20 mouse cellular contexts compared by ENCODE assay signal in the genomic region with DNA sequence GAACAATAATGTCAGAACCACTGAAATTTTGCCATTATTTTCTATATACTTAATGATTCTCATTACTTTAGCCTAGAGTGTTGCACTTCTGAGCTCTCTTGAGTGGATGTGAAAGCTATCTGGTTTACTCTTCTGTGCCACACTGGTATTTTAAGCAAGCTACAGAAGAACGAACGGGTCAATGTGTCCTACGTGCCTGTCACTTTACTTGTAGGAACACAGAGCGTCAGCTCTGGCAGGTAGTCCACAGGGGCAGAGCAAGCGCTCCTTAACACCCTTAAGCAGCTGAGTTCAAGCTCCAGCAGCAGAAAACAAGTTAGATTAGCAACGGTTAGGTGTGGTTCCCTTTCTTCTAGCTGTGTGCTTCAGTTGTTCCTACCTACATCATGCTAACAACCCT.
"Had no signal": no experiment of that assay in that cellular context is flagged by ENCODE, and none has a peak within 500 bp of the region (broad histone marks: within the 10 kb centered on the region; RNA-seq: fewer than 3 reads in every experiment).

No protein-coding gene starts in this region.

- H3K27me3 ChIP-seq: limb, embryonic 12.5 days; limb, embryonic 15.5 days; midbrain, embryonic 12.5 days; midbrain, embryonic 15.5 days; neural tube, embryonic 12.5 days; neural tube, embryonic 15.5 days; stomach, embryonic 15.5 days had no signal

- DNase-seq: kidney, postnatal 14 days; kidney, postnatal 4 days; left cerebral cortex, postnatal 4 days; liver, postnatal 0 days; lung, embryonic 14.5 days; right cerebral cortex, adult 18-20 months; right cerebral cortex, postnatal 14 days; right cerebral cortex, postnatal 4 days; thymus, postnatal 25 days had no signal

- H3K9me3 ChIP-seq: limb, embryonic 12.5 days; limb, embryonic 15.5 days; midbrain, embryonic 12.5 days; midbrain, embryonic 15.5 days; neural tube, embryonic 12.5 days; neural tube, embryonic 15.5 days; stomach, embryonic 15.5 days had no signal

- H3K4me2 ChIP-seq: limb, embryonic 12.5 days; limb, embryonic 15.5 days; liver, embryonic 11.5 days; lung, embryonic 14.5 days; midbrain, embryonic 12.5 days; midbrain, embryonic 15.5 days; neural tube, embryonic 12.5 days; neural tube, embryonic 15.5 days; stomach, embryonic 15.5 days had no signal

- H3K9ac ChIP-seq: limb, embryonic 12.5 days; limb, embryonic 15.5 days; liver, embryonic 14.5 days; liver, postnatal 0 days; lung, embryonic 14.5 days; midbrain, embryonic 12.5 days; midbrain, embryonic 15.5 days; neural tube, embryonic 12.5 days; neural tube, embryonic 15.5 days; stomach, embryonic 15.5 days had no signal

- H3K4me1 ChIP-seq: limb, embryonic 12.5 days; limb, embryonic 15.5 days; midbrain, embryonic 12.5 days; midbrain, embryonic 15.5 days; neural tube, embryonic 12.5 days; neural tube, embryonic 15.5 days; stomach, embryonic 15.5 days had no signal

- ATAC-seq: liver, postnatal 0 days; lung, postnatal 0 days; midbrain, embryonic 15.5 days had no signal

- H3K27ac ChIP-seq: limb, embryonic 12.5 days; limb, embryonic 15.5 days; liver, embryonic 14.5 days; macrophage; midbrain, embryonic 12.5 days; midbrain, embryonic 15.5 days; neural tube, embryonic 12.5 days; neural tube, embryonic 15.5 days; stomach, embryonic 15.5 days had no signal

- H3K4me3 ChIP-seq: limb, embryonic 12.5 days; limb, embryonic 15.5 days; midbrain, embryonic 12.5 days; midbrain, embryonic 15.5 days; neural tube, embryonic 12.5 days; neural tube, embryonic 15.5 days; stomach, embryonic 15.5 days had no signal
